Mouse (Mus musculus) ZHBTc4 (cell line): Measurements from ENCODE around the gene Ly6g6c.

Experiments
- DNase-seq: peaks from one replicate; pipeline ENCODE4 v3.0.0-alpha.2; 2011; ENCODE audit warnings: low read depth, low spot score

Ly6g6c gene

GRCm38 (mm10) chr17:35108097-35108496, 42.9 kb downstream of the Ly6g6c start, which contains the start of gene Ly6g5c:
Gene Ly6g5c (plus strand): TSS chr17:35108279.
- DNase-seq, result no peak

GRCm38 (mm10) chr17:35111774-35112173, 46.6 kb downstream of the Ly6g6c start:
- no peak for DNase-seq

GRCm38 (mm10) chr17:35115046-35116019, 50.1 kb downstream of the Ly6g6c start, which contains the start of gene Ly6g5b:
Gene Ly6g5b (minus strand): TSS chr17:35115428.
- no peak for DNase-seq
